29 mouse cellular contexts compared by ENCODE assay signal in the genomic region with DNA sequence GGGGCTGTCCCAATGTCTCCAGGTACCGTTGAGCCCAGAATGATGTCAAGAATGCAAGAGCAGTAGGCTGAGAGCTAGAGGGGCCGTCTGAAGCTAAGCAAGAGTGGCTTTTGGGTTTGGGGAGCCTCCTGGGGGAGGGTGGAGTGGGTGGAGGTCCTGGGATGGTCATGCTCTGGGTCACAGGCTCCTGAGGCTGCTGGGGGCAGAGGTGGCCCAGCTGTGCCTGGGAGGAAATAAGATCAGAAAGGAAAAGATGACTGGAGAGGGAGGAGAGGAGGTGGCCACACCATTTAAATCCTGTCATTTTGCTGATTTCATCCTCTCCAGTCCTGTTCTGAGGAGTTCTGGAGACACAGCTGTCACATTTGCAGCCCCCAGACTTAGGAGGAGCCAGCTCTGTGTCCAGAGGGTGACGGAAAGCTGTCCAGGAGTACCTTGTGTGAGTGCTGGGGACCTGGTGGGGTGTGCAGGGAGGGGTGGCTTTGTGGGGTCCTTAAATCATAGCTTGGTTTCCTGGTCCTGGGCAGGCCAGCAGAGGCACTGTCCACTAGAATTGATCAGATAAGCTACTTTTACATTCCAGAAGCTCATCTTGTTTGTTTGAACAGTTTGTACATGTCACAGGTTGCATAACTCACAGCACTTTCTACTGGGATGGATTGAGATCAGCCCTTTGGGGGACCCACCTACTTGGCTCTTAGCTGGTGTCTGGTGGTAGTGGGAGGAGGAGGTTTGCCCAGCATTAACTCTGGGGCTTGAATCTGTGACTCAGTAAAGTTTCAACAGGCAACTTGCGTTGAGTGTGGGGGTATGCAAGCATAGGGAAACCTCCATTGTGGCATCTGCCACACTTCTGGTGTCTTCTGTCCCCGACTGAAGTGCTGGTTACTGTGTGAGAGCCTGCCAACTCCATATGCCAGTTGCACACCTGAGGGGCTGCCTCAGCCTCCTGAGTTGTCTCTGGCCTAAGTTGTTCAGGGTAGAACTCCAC. TPM values are rescaled to one million over a fixed set of nuclear protein-coding genes. Genes with fewer than 3 reads are reported as not detected.
DNase-seq lines count a peak whose midpoint lies in the region; ATAC-seq and TF ChIP-seq lines count a peak whose summit lies in the region.
"Had no signal": no experiment of that assay in that cellular context is flagged by ENCODE, and none has a peak within 500 bp of the region (broad histone marks: within the 10 kb centered on the region; RNA-seq: fewer than 3 reads in every experiment).

No protein-coding gene starts in this region.

- peak; percentile 25 for DNase-seq in gastrocnemius, postnatal 25 days
- no peak for DNase-seq in gastrocnemius, adult 18-20 months (ENCODE audit: low spot score)
- DNase-seq in liver, embryonic 14.5 days (ENCODE audit: low read depth in 3 of 3, low spot score in 3 of 3), result no peak
- DNase-seq in liver, embryonic 11.5 days (ENCODE audit: low spot score), result no peak
- DNase-seq in urinary bladder, adult 2 months (ENCODE audit: low spot score), result peak; percentile 18
- DNase-seq in urinary bladder, postnatal 14 days (ENCODE audit: low spot score), result no peak
- DNase-seq in embryo, embryonic 11 days, result no peak
- DNase-seq: B cell, adult 2 months; cerebellum, adult 11-12 months; cerebellum, postnatal 14 days; forebrain, postnatal 0 days; heart, adult 18-20 months; kidney, adult 11 months; layer of hippocampus, postnatal 36 days; midbrain, embryonic 14.5 days; right cerebral cortex, postnatal 25 days; thymus, postnatal 25 days had no signal

- H3K9ac ChIP-seq in liver, embryonic 14.5 days (replicated peaks), result no peak overlapping the region
- no peak overlapping the region for H3K9ac ChIP-seq in liver, embryonic 11.5 days (ENCODE audit: low read depth, low read length)
- H3K9ac ChIP-seq: embryonic facial prominence, embryonic 15.5 days; forebrain, postnatal 0 days; limb, embryonic 13.5 days; neural tube, embryonic 13.5 days had no signal

- no peak overlapping the region for H3K27ac ChIP-seq in liver, embryonic 14.5 days
- H3K27ac ChIP-seq in liver, embryonic 11.5 days (ENCODE audit: low read depth, low read length), result no peak overlapping the region
- H3K27ac ChIP-seq: embryonic facial prominence, embryonic 15.5 days; forebrain, embryonic 10.5 days; limb, embryonic 13.5 days; neural tube, embryonic 13.5 days; stomach, postnatal 0 days had no signal

- H3K9me3 ChIP-seq in liver, embryonic 14.5 days (ENCODE audit: control insufficient read depth, low read length), result no peaks in the 10 kb centered on the region
- no peaks in the 10 kb centered on the region for H3K9me3 ChIP-seq in liver, embryonic 11.5 days (ENCODE audit: control insufficient read depth, low read length)
- H3K9me3 ChIP-seq: embryonic facial prominence, embryonic 15.5 days; forebrain, embryonic 10.5 days; limb, embryonic 13.5 days; neural tube, embryonic 13.5 days had no signal

- no peaks in the 10 kb centered on the region for H3K27me3 ChIP-seq in liver, embryonic 14.5 days (ENCODE audit: control insufficient read depth, insufficient read depth, low read length)
- no peaks in the 10 kb centered on the region for H3K27me3 ChIP-seq in liver, embryonic 11.5 days (replicated peaks; ENCODE audit: control insufficient read depth, insufficient read depth, low read length)
- H3K27me3 ChIP-seq: embryonic facial prominence, embryonic 15.5 days; limb, embryonic 13.5 days; neural tube, embryonic 13.5 days had no signal

- TF ChIP-seq CTCF in liver, embryonic 14.5 days (IDR thresholded peaks at IDR 0.05; ENCODE audit: low read depth), result no peak

- peaks cover 0 to 4% of the 10 kb centered on the region in 2 experiments; a peak in 1 of 4 replicates for H3K4me1 ChIP-seq in liver, embryonic 14.5 days (replicated peaks; ENCODE audit: control insufficient read depth in 2 of 2, insufficient read depth in 2 of 2, low read length in 1 of 2)
- no peaks in the 10 kb centered on the region for H3K4me1 ChIP-seq in liver, embryonic 11.5 days (replicated peaks; ENCODE audit: control insufficient read depth, insufficient read depth, low read length)
- H3K4me1 ChIP-seq: embryonic facial prominence, embryonic 15.5 days; forebrain, embryonic 10.5 days; limb, embryonic 13.5 days; neural tube, embryonic 13.5 days had no signal

- 50% methylated on average over 5 of the region's 5 CpGs for WGBS in liver, embryonic 14.5 days (ENCODE audit: insufficient replicate concordance)
- WGBS in liver, embryonic 11.5 days, result 65% methylated on average over 5 of the region's 5 CpGs

- no peak overlapping the region for H3K4me2 ChIP-seq in liver, embryonic 14.5 days (ENCODE audit: low read depth)
- no peak overlapping the region for H3K4me2 ChIP-seq in liver, embryonic 11.5 days
- H3K4me2 ChIP-seq: embryonic facial prominence, embryonic 15.5 days; limb, embryonic 13.5 days; neural tube, embryonic 13.5 days had no signal

- H3K36me3 ChIP-seq in liver, embryonic 14.5 days (replicated peaks; ENCODE audit: control insufficient read depth, insufficient read depth, low read depth), result no peaks in the 10 kb centered on the region
- H3K36me3 ChIP-seq in liver, embryonic 11.5 days (ENCODE audit: control insufficient read depth, insufficient read depth, low read length), result no peaks in the 10 kb centered on the region
- H3K36me3 ChIP-seq: embryonic facial prominence, embryonic 15.5 days; forebrain, embryonic 10.5 days; limb, embryonic 13.5 days; neural tube, embryonic 13.5 days had no signal

- no peak overlapping the region for H3K4me3 ChIP-seq in liver, embryonic 14.5 days (ENCODE audit: insufficient read depth in 1 of 2, low read depth in 2 of 2, low read length in 2 of 2)
- H3K4me3 ChIP-seq in liver, embryonic 11.5 days (ENCODE audit: low read depth, low read length), result no peak overlapping the region
- H3K4me3 ChIP-seq: embryonic facial prominence, embryonic 15.5 days; forebrain, embryonic 10.5 days; limb, embryonic 13.5 days; neural tube, embryonic 13.5 days had no signal

- ATAC-seq in liver, embryonic 14.5 days (ENCODE audit: insufficient read depth), result peak; percentile 28; the same call in 1 of the 2 replicates
- ATAC-seq in liver, embryonic 11.5 days (replicated peaks; ENCODE audit: low FRiP score), result no peak
- ATAC-seq: forebrain, postnatal 0 days had no signal

- TF ChIP-seq EP300 in liver, embryonic 14.5 days (IDR thresholded peaks at IDR 0.05; ENCODE audit: low read depth), result no peak

RNA-seq across cellular contexts. Expression of a gene that starts 3.9 kb away (rescaled TPM):
- total RNA-seq in gastrocnemius, postnatal 25 days (2021), result 1 to 10 TPM; 1.9 to 2.0 TPM
- total RNA-seq in gastrocnemius, adult 18-20 months (2021), result 1 to 10 TPM in 1 of 2 experiments, under 1 TPM in 1; 0.64 to 1.8 TPM
- 0.07 and 0.08 TPM in 2 replicates for polyA plus RNA-seq in liver, embryonic 14.5 days (2012; rRNA removed)
- 0.20 and 0.37 TPM in 2 replicates for polyA plus RNA-seq in liver, embryonic 14.5 days (2014; fragmentation: Nextera tagmentation; extraction: Ambion mirVana)
- 0.19 and 0.21 TPM in 2 replicates for polyA plus RNA-seq in liver, embryonic 11.5 days (2014; fragmentation: Nextera tagmentation; extraction: Ambion mirVana)
- 5.0 and 8.7 TPM in 2 replicates for polyA plus RNA-seq in urinary bladder, adult 2 months (2012; rRNA removed)
- total RNA-seq: megakaryocyte progenitor cell, adult 5-6 weeks had no signal

RNA-seq across cellular contexts. Expression of a gene that starts 14.1 kb away (rescaled TPM):
- not detected for total RNA-seq in gastrocnemius, postnatal 25 days (2021)
- not detected for total RNA-seq in gastrocnemius, adult 18-20 months (2021)
- polyA plus RNA-seq in liver, embryonic 14.5 days (2012; rRNA removed), result 0.67 and 0.74 TPM in 2 replicates
- polyA plus RNA-seq in liver, embryonic 14.5 days (2014; fragmentation: Nextera tagmentation; extraction: Ambion mirVana), result 1.5 and 1.8 TPM in 2 replicates
- polyA plus RNA-seq in liver, embryonic 11.5 days (2014; fragmentation: Nextera tagmentation; extraction: Ambion mirVana), result not detected in 2 replicates
- polyA plus RNA-seq in urinary bladder, adult 2 months (2012; rRNA removed), result 0.13 and 0.14 TPM in 2 replicates
- total RNA-seq: forebrain, postnatal 0 days; heart, adult 18-20 months; layer of hippocampus, adult 18-20 months; layer of hippocampus, postnatal 36 days; left cerebral cortex, postnatal 14 days; megakaryocyte progenitor cell, adult 5-6 weeks had no signal
- polyA plus RNA-seq: embryonic facial prominence, embryonic 15.5 days; forebrain, embryonic 10.5 days; forebrain, postnatal 0 days; heart, postnatal 0 days; hindbrain, embryonic 11.5 days; kidney, embryonic 16.5 days; limb, embryonic 13.5 days; lung, embryonic 16.5 days; midbrain, embryonic 14.5 days; neural tube, embryonic 13.5 days had no signal

RNA-seq across cellular contexts. Expression of a gene that starts 43.8 kb away (rescaled TPM):
- 100 to 1,000 TPM; 110 to 115 TPM for total RNA-seq in gastrocnemius, postnatal 25 days (2021)
- 10 to 100 TPM; 82.9 to 95.7 TPM for total RNA-seq in gastrocnemius, adult 18-20 months (2021)
- 12.9 and 20.8 TPM in 2 replicates for polyA plus RNA-seq in liver, embryonic 14.5 days (2012; rRNA removed)
- 97.4 and 119 TPM in 2 replicates for polyA plus RNA-seq in liver, embryonic 14.5 days (2014; fragmentation: Nextera tagmentation; extraction: Ambion mirVana)
- 205 and 214 TPM in 2 replicates for polyA plus RNA-seq in liver, embryonic 11.5 days (2014; fragmentation: Nextera tagmentation; extraction: Ambion mirVana)
- polyA plus RNA-seq in urinary bladder, adult 2 months (2012; rRNA removed), result 55.1 and 55.2 TPM in 2 replicates

RNA-seq across cellular contexts. Expression of a gene that starts 48.8 kb away (rescaled TPM):
- total RNA-seq in gastrocnemius, postnatal 25 days (2021), result 1 to 10 TPM; 1.3 to 1.6 TPM
- total RNA-seq in gastrocnemius, adult 18-20 months (2021), result under 1 TPM; 0.62 to 0.71 TPM
- 0.08 and 0.14 TPM in 2 replicates for polyA plus RNA-seq in liver, embryonic 14.5 days (2012; rRNA removed)
- 0.10 and 0.13 TPM in 2 replicates for polyA plus RNA-seq in liver, embryonic 14.5 days (2014; fragmentation: Nextera tagmentation; extraction: Ambion mirVana)
- polyA plus RNA-seq in liver, embryonic 11.5 days (2014; fragmentation: Nextera tagmentation; extraction: Ambion mirVana), result 0.18 and 0.21 TPM in 2 replicates
- 6.7 and 7.3 TPM in 2 replicates for polyA plus RNA-seq in urinary bladder, adult 2 months (2012; rRNA removed)

Comparison
In these comparisons a context has a peak if more than half of its experiments do, and no peak if none do; other contexts are left out.
1. DNase-seq: peak in gastrocnemius, postnatal 25 days (single experiment) and urinary bladder, adult 2 months (single experiment); none in gastrocnemius, adult 18-20 months (single experiment), liver, embryonic 14.5 days (0 of 3), liver, embryonic 11.5 days (single experiment), urinary bladder, postnatal 14 days (single experiment) and embryo, embryonic 11 days (single experiment).